Mouse (Mus musculus): ENCODE measurements at regions not wholly inside any gene's neighbourhood (a gene's known extent, or its start where the extent isn't known, plus 50 kb on each side); places are given as distances from the start of the nearest gene placed in this dataset.

GRCm38 (mm10) chr13:25494492-25495034, 224.3 kb upstream of the Nrsn1 start:
- DNase-seq = no peak

DNA sequence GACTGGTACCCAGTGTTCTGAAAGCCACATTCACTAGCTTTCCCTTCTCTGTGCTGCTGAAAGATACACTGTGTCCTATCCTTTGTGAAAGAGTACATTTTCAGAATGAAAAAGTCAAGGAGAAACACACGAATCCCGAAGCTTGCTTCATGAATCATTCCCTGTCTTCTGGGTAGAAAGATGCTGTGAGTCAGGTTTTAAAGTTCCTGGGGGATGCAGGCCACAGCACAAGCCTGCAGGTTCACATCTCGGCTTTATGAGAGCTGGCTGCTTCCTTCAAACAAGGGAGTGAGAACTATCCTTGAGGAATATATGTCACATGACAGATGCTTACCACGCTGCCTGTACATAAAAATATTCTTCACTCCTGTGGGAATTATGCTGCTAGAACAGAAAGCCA, 219.7 kb upstream of the Nrsn1 start:
- DNase-seq = no peak

GRCm38 (mm10) chr13:25483309-25483708, 213.0 kb upstream of the Nrsn1 start:
- no peak for DNase-seq

GRCm38 (mm10) chr13:25451917-25452316, 181.6 kb upstream of the Nrsn1 start:
- no peak for DNase-seq

DNA sequence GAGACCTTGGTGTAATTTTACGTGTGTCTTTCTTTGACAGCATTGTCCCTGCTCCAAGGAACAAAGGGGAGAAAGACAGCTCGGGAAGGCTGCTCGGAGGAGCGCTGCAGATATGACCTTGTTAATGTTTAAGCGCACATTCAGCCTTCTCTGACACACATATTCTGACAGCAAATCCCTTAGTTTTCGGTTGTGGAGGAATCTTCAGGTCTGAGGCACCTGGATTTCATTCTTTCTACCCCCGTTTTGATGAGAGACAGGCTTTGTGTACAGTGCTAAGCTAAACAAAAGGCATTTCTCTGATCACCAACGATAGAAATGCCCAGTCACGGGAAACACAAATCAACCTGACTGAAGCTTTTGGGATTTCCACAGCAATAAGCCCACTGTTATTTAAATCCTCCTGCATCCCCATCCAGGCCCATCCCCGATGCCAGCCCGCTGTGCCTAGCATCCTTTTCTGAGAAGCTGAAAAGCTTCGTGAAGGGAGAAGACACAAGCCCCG, 181.1 kb upstream of the Nrsn1 start:
- DNase-seq = no peak

GRCm38 (mm10) chr13:25429701-25430418, 159.6 kb upstream of the Nrsn1 start:
- no peak for DNase-seq

GRCm38 (mm10) chr13:25403182-25403795, 133.0 kb upstream of the Nrsn1 start:
- DNase-seq = no peak

DNA sequence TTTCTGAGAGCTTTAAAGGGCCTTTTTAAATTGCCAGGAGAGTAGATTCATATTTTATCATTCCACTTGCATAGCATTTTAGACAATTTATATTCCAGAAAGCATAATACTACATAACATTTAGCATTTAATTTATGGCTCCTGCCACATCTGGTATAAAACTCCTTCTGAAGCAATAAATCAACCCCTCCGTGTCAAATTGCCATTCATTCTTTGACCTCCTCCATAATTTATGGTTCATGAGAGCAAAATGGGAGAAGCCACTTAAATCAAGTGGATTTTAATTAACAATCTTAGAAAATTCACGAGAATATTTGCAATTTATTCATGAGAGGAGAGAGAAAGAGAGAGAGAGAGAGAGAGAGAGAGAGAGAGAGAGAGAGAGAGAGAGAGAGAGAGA, 132.4 kb upstream of the Nrsn1 start:
- no peak for DNase-seq

DNA sequence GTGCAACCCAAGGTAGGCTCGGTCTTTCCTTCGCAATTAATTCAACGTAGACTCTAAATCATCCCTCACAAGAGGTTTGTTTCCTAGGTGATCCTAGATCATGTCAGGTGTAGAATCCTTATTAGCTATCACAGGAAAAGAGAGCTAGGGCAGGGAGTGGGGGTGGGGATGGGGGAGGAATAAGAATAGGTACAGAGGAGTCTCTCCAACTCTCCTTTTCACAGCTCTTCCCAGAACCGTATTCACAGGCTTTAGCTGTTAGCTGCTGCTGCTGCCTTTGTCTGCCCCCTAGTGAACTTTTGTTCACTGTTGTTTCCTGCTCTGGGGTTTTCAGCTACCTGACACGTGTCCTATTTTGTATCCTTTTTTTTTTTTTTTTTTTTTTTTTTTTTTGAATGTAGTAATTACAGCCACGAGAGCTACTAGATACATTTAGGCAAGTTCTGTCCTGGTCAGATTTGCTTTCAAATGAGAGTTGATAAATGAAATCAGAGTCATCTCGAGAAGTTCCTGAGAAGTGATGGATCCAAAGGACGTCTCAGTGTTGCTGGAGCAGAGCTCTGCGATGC, 131.7 kb upstream of the Nrsn1 start:
- no peak for DNase-seq

DNA sequence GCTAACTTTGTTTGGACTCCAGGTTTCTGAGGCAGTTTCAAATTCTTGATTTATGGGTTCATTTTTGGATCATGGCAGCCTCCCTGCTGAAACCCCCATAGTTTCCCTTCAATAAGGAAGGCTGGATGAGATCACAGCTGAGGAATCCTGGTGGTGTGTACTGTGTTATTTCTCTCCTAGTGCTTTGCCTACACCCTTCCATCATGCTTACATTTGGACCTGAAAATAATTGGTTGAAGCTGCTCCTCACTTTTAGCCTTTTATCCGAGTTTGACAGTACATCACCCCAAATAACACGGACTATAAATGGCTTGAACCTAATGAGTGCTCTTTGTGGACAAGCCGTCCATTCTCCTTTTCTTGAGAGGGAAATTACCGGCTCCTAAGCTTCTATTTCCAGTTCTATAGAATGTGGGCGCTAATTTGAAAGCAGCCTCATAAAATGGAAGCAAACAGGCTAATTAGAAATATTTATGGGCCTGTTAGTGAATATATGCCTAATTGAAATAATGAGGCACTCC, 122.5 kb upstream of the Nrsn1 start:
- DNase-seq = no peak

DNA sequence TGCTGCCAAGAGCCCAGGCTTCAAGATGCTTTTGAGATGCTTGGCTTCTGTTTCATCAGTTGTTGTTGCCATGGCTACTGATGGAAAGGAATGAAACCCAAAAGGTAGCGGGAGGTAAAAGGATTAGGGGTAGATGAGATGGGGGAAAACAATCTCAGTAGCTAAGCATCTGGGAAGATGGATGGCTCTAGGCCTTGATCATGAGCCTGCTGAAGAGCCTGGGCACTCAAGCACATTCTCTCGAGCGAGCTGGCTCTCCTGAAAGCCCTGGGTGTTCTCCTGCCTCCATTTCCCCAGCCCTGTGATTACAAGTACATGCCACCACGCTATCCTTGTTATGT, 92.3 kb upstream of the Nrsn1 start:
- no peak for DNase-seq

DNA sequence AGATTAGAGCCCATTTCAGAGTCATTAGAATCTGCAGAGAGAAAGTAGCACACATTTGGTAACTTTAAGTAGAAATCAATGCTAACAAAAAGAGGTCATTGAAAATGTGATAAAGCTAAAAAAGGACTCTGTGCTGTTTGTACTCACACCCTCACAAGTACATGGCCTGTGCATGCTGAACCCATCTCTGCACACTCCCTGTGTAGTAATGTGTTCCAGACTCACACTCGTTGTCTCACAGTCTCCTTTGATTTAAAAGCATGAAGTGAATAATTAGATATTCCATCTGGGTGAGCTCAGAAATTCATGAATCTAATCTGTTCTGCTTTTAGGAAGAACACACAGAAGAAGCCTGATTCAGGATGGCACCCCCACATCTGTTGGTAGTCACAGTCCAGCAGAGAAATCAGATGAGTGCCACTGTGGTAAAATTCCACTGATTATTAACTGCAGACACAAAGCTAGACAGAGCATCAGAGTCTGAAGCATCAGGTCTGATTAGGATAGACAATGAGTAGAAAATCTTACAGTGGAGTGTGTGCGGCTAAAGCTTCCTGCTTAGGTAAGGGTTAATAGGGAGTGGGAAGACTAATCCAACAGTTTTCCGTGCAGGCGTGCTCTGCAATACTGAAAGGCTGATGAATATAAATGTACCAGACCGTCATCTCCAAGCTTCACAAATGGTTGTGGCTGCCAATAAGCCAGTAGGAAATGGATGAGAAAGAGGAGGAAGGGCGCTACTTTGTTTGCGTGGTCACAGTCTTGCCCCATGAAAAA, 91.7 kb upstream of the Nrsn1 start:
- no peak for DNase-seq

DNA sequence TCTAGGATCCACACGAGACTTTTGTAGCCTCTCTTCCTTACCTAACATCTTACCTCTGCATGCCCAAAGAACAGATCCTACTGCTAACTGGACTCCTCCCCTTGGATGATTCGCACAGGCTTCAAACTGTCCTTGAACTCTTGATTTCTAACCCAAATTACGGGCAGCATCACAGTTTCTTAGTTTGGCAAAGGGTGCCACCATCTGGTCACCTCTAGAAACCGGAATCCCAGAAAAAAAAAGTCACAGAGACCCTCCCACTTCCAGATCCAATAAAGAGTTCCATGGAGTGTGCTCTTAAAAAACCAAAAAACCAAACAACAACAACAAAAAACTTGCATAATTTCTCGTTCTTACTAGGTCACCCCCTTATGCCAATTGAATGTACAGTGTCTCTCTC, 77.3 kb upstream of the Nrsn1 start:
- DNase-seq = no peak

- no peak for DNase-seq
Measured at GRCm38 (mm10) chr13:25343309-25343708, 73.0 kb upstream of the Nrsn1 start.

DNA sequence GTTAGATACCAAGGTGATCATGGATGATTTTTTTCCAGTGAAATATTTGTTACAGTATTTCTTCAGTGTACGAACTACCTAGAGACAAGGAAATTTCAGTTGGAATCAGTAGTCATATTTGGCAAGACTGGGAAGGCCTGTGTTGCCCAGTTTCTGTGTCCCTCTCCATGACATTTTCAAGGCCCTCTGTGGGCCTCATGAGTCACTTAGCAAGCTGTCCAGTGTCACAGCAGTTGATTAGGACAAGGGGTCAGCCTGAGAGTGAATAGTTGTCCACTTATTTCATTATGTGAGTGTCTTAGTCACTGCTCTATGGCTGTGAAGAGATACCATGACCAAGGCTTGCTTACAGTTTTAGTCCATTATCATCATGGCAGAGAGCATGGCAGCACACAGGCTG, 71.5 kb upstream of the Nrsn1 start:
- no peak for DNase-seq

DNA sequence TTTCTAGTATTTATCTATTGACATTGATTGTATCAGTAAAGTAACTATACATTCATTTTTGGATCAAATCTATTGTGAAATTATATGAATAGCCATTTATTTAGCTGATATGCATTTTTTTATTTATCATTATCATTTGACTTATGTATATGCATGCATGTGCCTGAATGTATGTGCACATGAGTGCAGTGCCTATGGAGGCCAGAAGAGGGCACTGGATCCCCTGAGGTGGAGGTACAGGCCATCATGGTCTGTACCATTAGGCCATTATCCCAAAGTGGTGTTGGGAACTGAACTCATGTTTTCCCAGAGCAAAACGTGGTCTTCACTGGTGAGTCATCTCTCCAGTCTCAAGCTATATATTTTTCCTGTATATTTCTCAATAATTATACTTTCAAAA, 63.5 kb upstream of the Nrsn1 start:
- DNase-seq = no peak
